Mouse (Mus musculus) bone marrow macrophage, adult 2 months (primary cell): Measurements from ENCODE around the gene Sema4d.

Experiments used
- CTCF ChIP-seq: IDR thresholded peaks from 2 replicates; pipeline ENCODE4 v1.5.1; 2012; ENCODE audit warnings: low read depth, mild to moderate bottlenecking, low read length, moderate library complexity
- POLR2A ChIP-seq: IDR thresholded peaks from 2 replicates; pipeline ENCODE4 v1.6.1; 2012; ENCODE audit warnings: mild to moderate bottlenecking, low read depth, low read length, borderline replicate concordance

- TF ChIP-seq CTCF (no peak), POLR2A (no peak)
Measured at GRCm38 (mm10) chr13:51813621-51814615, 20.4 kb upstream of the Sema4d start.
